Mouse (Mus musculus): Measurements from ENCODE around the gene Angpt4.

DNA sequence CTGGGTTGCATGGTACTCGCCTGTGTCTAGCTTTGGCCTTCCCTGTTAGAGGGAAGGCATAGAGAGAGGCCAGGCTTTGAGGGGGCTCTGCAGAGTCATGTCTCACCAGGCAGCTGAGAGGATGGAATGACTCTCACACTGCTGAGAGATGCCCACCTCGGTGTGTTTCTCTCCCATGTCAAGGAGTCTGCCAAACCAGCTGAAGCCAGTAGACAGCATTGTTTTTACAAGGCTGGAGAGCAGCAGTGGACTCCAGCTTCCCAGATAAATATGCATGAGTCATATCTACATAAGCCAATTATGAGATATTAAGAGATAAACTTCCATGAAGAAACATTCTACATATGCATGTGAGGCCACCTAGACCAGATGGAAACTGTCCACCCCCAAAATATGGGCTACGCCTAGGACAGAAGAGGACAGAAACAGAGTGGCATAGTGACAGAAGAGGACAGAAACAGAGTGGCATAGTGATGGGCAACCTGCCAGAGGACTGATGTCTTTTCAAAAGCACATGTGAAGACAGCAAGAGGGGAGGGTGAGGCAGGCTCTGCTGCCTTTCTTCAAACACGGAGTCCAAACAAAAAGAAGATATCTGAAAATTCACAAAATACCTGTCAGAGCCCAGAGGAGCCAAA is 45.6 kb downstream of the Angpt4 start:
- TF ChIP-seq CTCF (IDR thresholded peaks at IDR 0.05; ENCODE audit: low read depth, low read length) (no peak), EP300 (IDR thresholded peaks at IDR 0.05; ENCODE audit: insufficient read depth, low read depth, low read length) (no peak)
